Comparison of ENCODE assay signal across 9 mouse cellular contexts in the genomic region with DNA sequence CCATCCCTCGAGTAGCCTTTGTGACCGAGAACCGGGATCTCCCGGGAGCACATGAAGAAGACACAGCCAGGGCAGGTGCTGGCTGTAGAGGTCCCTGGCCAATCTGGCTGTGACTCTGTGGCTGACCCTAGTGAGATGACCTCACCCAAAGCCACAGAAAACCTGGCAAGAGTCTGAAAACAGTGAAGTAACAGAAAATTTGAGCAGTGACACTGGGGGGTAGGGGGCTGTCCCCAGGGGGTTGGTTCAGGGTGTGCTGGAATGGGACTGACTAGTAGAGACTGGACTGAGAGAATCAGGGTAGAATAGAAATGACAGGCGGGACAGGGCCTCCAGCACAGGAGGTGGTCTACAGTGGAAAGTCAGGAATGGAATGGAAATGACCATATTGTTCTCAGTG. TPM values are rescaled to one million over a fixed set of nuclear protein-coding genes. Genes with fewer than 3 reads are reported as not detected.
A peak's percentile ranks its signal among the peaks of the same experiment; 100 is the strongest.
DNase-seq lines count a peak whose midpoint lies in the region; ATAC-seq and TF ChIP-seq lines count a peak whose summit lies in the region.
"Had no signal": no experiment of that assay in that cellular context is flagged by ENCODE, and none has a peak within 500 bp of the region (broad histone marks: within the 10 kb centered on the region; RNA-seq: fewer than 3 reads in every experiment).

No protein-coding gene starts in this region.

- no peaks in the 10 kb centered on the region for H3K9me3 ChIP-seq in forebrain, embryonic 14.5 days (replicated peaks; ENCODE audit: control insufficient read depth, low read length)
- H3K9me3 ChIP-seq in liver, embryonic 14.5 days (ENCODE audit: control insufficient read depth, low read length), result no peaks in the 10 kb centered on the region

- H3K9ac ChIP-seq in heart, adult 2 months (ENCODE audit: low read depth, low read length), result peak overlapping the region; percentile 87
- peak overlapping the region; percentile 87 for H3K9ac ChIP-seq in forebrain, embryonic 14.5 days (ENCODE audit: low read length)
- peak overlapping the region; percentile 96 for H3K9ac ChIP-seq in liver, embryonic 14.5 days (replicated peaks)

- 42% methylated on average over 5 of the region's 5 CpGs for WGBS in heart, adult 2 months
- WGBS in forebrain, embryonic 14.5 days, result 77% methylated on average over 5 of the region's 5 CpGs
- WGBS in liver, embryonic 14.5 days (ENCODE audit: insufficient replicate concordance), result 69% methylated on average over 5 of the region's 5 CpGs

- no peak for TF ChIP-seq POLR2A in heart, adult 2 months (IDR thresholded peaks at IDR 0.05; ENCODE audit: insufficient read depth, low read depth, low read length)

- TF ChIP-seq EP300 in heart, adult 2 months (IDR thresholded peaks at IDR 0.05; ENCODE audit: insufficient read depth, low read depth, low read length), result no peak
- no peak for TF ChIP-seq EP300 in liver, embryonic 14.5 days (IDR thresholded peaks at IDR 0.05; ENCODE audit: low read depth)

- no peak for DNase-seq in heart, adult 2 months
- DNase-seq in heart, postnatal 4 days, result no peak
- DNase-seq in CD4-positive helper T cell, adult 2 months (ENCODE audit: low read depth, low spot score), result peak; percentile 34
- no peak for DNase-seq in forebrain, embryonic 14.5 days (ENCODE audit: low spot score)
- DNase-seq in liver, embryonic 14.5 days (ENCODE audit: low read depth in 3 of 3, low spot score in 3 of 3), result no peak
- no peak for DNase-seq in right cerebral cortex, adult 18-20 months
- no peak for DNase-seq in frontal cortex, postnatal 10 days (ENCODE audit: low spot score in 2 of 2)
- DNase-seq in right cerebral cortex, postnatal 36 days (ENCODE audit: low spot score in 2 of 2), result no peak

- peaks cover 5% of the 10 kb centered on the region for H3K79me2 ChIP-seq in heart, adult 2 months (replicated peaks; ENCODE audit: control insufficient read depth, insufficient read depth, low read length)

- TF ChIP-seq CTCF in heart, adult 2 months (IDR thresholded peaks at IDR 0.05), result no peak
- no peak for TF ChIP-seq CTCF in liver, embryonic 14.5 days (IDR thresholded peaks at IDR 0.05; ENCODE audit: low read depth)

- peak overlapping the region; percentile 75 for H3K4me3 ChIP-seq in heart, adult 2 months
- H3K4me3 ChIP-seq in forebrain, embryonic 14.5 days (ENCODE audit: low read depth, low read length), result peak overlapping the region; percentile 73
- peak overlapping the region; percentile 92 to 97 for H3K4me3 ChIP-seq in liver, embryonic 14.5 days (ENCODE audit: insufficient read depth in 1 of 2, low read depth in 2 of 2, low read length in 2 of 2)

- intact Hi-C loops in heart, adult 2 months (cut with DNase I), result loop anchor here (1.0 to 10.0 kb wide), 2 partner anchors 23 to 282 kb away; partner anchors contain the start of genes Dazap1, Gamt and Wdr18

- H3K27me3 ChIP-seq in heart, adult 2 months (ENCODE audit: control insufficient read depth, insufficient read depth, low read length), result no peaks in the 10 kb centered on the region
- H3K27me3 ChIP-seq in forebrain, embryonic 14.5 days (replicated peaks; ENCODE audit: control insufficient read depth, insufficient read depth, low read length), result peaks cover 15% of the 10 kb centered on the region
- peaks cover 5% of the 10 kb centered on the region; the same call in 1 of the 2 replicates for H3K27me3 ChIP-seq in liver, embryonic 14.5 days (ENCODE audit: control insufficient read depth, insufficient read depth, low read length)
- H3K27me3 ChIP-seq: Patski had no signal

- H3K27ac ChIP-seq in heart, adult 2 months, result peak overlapping the region; percentile 89
- H3K27ac ChIP-seq in forebrain, embryonic 14.5 days (ENCODE audit: low read depth, low read length), result no peak overlapping the region
- H3K27ac ChIP-seq in liver, embryonic 14.5 days, result peak overlapping the region; percentile 97

- no peaks in the 10 kb centered on the region for H3K36me3 ChIP-seq in heart, adult 2 months (ENCODE audit: control insufficient read depth, insufficient read depth, low read length)
- H3K36me3 ChIP-seq in forebrain, embryonic 14.5 days (ENCODE audit: control insufficient read depth, insufficient read depth, low read length), result peaks cover 31% of the 10 kb centered on the region
- H3K36me3 ChIP-seq in liver, embryonic 14.5 days (replicated peaks; ENCODE audit: control insufficient read depth, insufficient read depth, low read depth), result peaks cover 9% of the 10 kb centered on the region

- H3K4me2 ChIP-seq in forebrain, embryonic 14.5 days (ENCODE audit: low read length), result peak overlapping the region; percentile 95
- H3K4me2 ChIP-seq in liver, embryonic 14.5 days (ENCODE audit: low read depth), result peak overlapping the region; percentile 97

- peaks cover 18% of the 10 kb centered on the region for H3K4me1 ChIP-seq in heart, adult 2 months (ENCODE audit: control insufficient read depth, insufficient read depth, low read length)
- H3K4me1 ChIP-seq in forebrain, embryonic 14.5 days (ENCODE audit: control insufficient read depth, insufficient read depth, low read length), result peaks cover 20% of the 10 kb centered on the region
- peaks cover 28 to 36% of the 10 kb centered on the region in 2 experiments for H3K4me1 ChIP-seq in liver, embryonic 14.5 days (replicated peaks; ENCODE audit: control insufficient read depth in 2 of 2, insufficient read depth in 2 of 2, low read length in 1 of 2)

- ATAC-seq in forebrain, embryonic 14.5 days, result no peak
- no peak for ATAC-seq in liver, embryonic 14.5 days (ENCODE audit: insufficient read depth)
- ATAC-seq: Patski had no signal

RNA-seq across cellular contexts. Expression of gene Tmem259, which starts 0.9 kb away (rescaled TPM):
- 100 to 1,000 TPM; 109 to 124 TPM for total RNA-seq in heart, adult 2 months (2021)
- 184 and 220 TPM in 2 replicates for polyA plus RNA-seq in heart, adult 2 months (2012; rRNA removed)
- 100 to 1,000 TPM; 117 to 120 TPM for total RNA-seq in heart, postnatal 4 days (2021)
- polyA plus RNA-seq in forebrain, embryonic 14.5 days (2014; fragmentation: Nextera tagmentation; extraction: Ambion mirVana), result 10.5 and 13.4 TPM in 2 replicates
- polyA plus RNA-seq in liver, embryonic 14.5 days (2012; rRNA removed), result 59.7 and 79.7 TPM in 2 replicates
- 5.9 and 8.6 TPM in 2 replicates for polyA plus RNA-seq in liver, embryonic 14.5 days (2014; fragmentation: Nextera tagmentation; extraction: Ambion mirVana)

RNA-seq across cellular contexts. Expression of gene Cnn2, which starts 5.2 kb away (rescaled TPM):
- 10 to 100 TPM; 30.2 to 39.3 TPM for total RNA-seq in heart, adult 2 months (2021)
- 52.5 and 60.7 TPM in 2 replicates for polyA plus RNA-seq in heart, adult 2 months (2012; rRNA removed)
- total RNA-seq in heart, postnatal 4 days (2021), result 100 to 1,000 TPM; 109 to 113 TPM
- polyA plus RNA-seq in forebrain, embryonic 14.5 days (2014; fragmentation: Nextera tagmentation; extraction: Ambion mirVana), result 33.2 and 40.0 TPM in 2 replicates
- polyA plus RNA-seq in liver, embryonic 14.5 days (2012; rRNA removed), result 14.3 and 15.8 TPM in 2 replicates
- 33.8 and 39.7 TPM in 2 replicates for polyA plus RNA-seq in liver, embryonic 14.5 days (2014; fragmentation: Nextera tagmentation; extraction: Ambion mirVana)

RNA-seq across cellular contexts. Expression of gene Grin3b, which starts 12.7 kb away (rescaled TPM):
- total RNA-seq in heart, adult 2 months (2021), result under 1 TPM; 0.20 to 0.31 TPM
- polyA plus RNA-seq in heart, adult 2 months (2012; rRNA removed), result 0.20 and 0.29 TPM in 2 replicates
- under 1 TPM in 1 of 2 experiments, not detected in 1; 0.21 TPM for total RNA-seq in heart, postnatal 4 days (2021)
- polyA plus RNA-seq in forebrain, embryonic 14.5 days (2014; fragmentation: Nextera tagmentation; extraction: Ambion mirVana), result 0.23 and 0.40 TPM in 2 replicates
- polyA plus RNA-seq in liver, embryonic 14.5 days (2012; rRNA removed), result 0.01 and 0.03 TPM in 2 replicates
- polyA plus RNA-seq in liver, embryonic 14.5 days (2014; fragmentation: Nextera tagmentation; extraction: Ambion mirVana), result 0.13 TPM in 1 of 2 replicates, not detected in the other

RNA-seq across cellular contexts. Expression of gene Abca7, which starts 13.1 kb away (rescaled TPM):
- total RNA-seq in heart, adult 2 months (2021), result 1 to 10 TPM; 6.6 to 8.0 TPM
- 9.2 and 10.8 TPM in 2 replicates for polyA plus RNA-seq in heart, adult 2 months (2012; rRNA removed)
- 1 to 10 TPM; 6.9 to 8.1 TPM for total RNA-seq in heart, postnatal 4 days (2021)
- polyA plus RNA-seq in forebrain, embryonic 14.5 days (2014; fragmentation: Nextera tagmentation; extraction: Ambion mirVana), result 2.1 and 3.1 TPM in 2 replicates
- 11.2 and 12.7 TPM in 2 replicates for polyA plus RNA-seq in liver, embryonic 14.5 days (2012; rRNA removed)
- polyA plus RNA-seq in liver, embryonic 14.5 days (2014; fragmentation: Nextera tagmentation; extraction: Ambion mirVana), result 4.9 and 6.0 TPM in 2 replicates

RNA-seq across cellular contexts. Expression of gene Wdr18, which starts 23.3 kb away (rescaled TPM):
- total RNA-seq in heart, adult 2 months (2021), result 10 to 100 TPM; 27.8 to 29.4 TPM
- 31.7 and 32.2 TPM in 2 replicates for polyA plus RNA-seq in heart, adult 2 months (2012; rRNA removed)
- total RNA-seq in heart, postnatal 4 days (2021), result 10 to 100 TPM; 25.5 to 28.5 TPM
- 96.4 and 101 TPM in 2 replicates for polyA plus RNA-seq in forebrain, embryonic 14.5 days (2014; fragmentation: Nextera tagmentation; extraction: Ambion mirVana)
- 22.3 and 24.7 TPM in 2 replicates for polyA plus RNA-seq in liver, embryonic 14.5 days (2012; rRNA removed)
- 58.4 TPM in 2 replicates for polyA plus RNA-seq in liver, embryonic 14.5 days (2014; fragmentation: Nextera tagmentation; extraction: Ambion mirVana)
